Mouse (Mus musculus) brain, embryonic 14.5 days (tissue): ENCODE data around the gene Sgip1. TPM values are rescaled to one million over a fixed set of nuclear protein-coding genes. Genes with fewer than 3 reads are reported as not detected.
A peak's percentile ranks its signal among the peaks of the same experiment; 100 is the strongest.

ENCODE experiments used
- DNase-seq: peaks from one replicate; pipeline ENCODE4 v3.0.0-alpha.2; 2011; ENCODE audit warnings: low read depth
- CTCF ChIP-seq: fragments of 200-500 bp; IDR thresholded peaks from 2 replicates; pipeline ENCODE4 v1.5.1; 2012; ENCODE audit warnings: inconsistent platforms, mild to moderate bottlenecking, moderate library complexity, borderline replicate concordance; ENCODE audit not compliant: insufficient read depth, insufficient read length; ENCODE audit errors: extremely low read depth
- POLR2A ChIP-seq: fragments of 200-500 bp; IDR thresholded peaks from 2 replicates; pipeline ENCODE4 v1.6.1; 2012; ENCODE audit warnings: mild to moderate bottlenecking, inconsistent platforms, borderline replicate concordance; ENCODE audit not compliant: poor library complexity, insufficient read depth, insufficient read length, severe bottlenecking; ENCODE audit errors: extremely low read depth
- polyA plus RNA-seq: library from polyadenylated mRNA; depleted of rRNA; stranded (reverse); fragments of >200 nt; gene quantifications from 2 replicates; pipeline ENCODE4 v1.2.3, GENCODE M21; 2012; rRNA removed

The Sgip1 gene
- 22.6 and 44.3 TPM in 2 replicates for polyA plus RNA-seq

GRCm38 (mm10) chr4:102741287-102741686 is at the start of gene Sgip1:
Gene Sgip1 (plus strand): TSS chr4:102741297.
- no peak for TF ChIP-seq POLR2A
- TF ChIP-seq CTCF, result no peak
- DNase-seq, result no peak

DNA sequence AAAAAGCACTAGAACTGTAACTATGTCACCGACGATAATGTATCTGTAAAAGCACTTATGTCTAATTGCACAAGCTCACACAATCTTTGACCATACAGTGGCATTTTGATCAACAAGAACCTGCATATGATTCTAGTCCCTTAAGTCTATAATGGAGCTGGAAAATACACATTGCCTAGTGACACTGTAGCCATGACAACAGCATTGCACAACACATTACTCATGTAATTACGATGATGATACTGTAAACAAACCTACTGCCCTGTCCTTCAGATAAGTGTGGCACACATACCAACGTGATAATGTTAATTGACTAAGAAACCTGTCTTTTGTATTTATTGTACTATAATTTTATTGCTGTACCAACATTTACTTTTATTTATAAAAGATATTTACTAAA is 49.7 kb upstream of the Sgip1 start:
- peak; percentile 44 for DNase-seq
- TF ChIP-seq POLR2A, result no peak
- TF ChIP-seq CTCF, result no peak

DNA sequence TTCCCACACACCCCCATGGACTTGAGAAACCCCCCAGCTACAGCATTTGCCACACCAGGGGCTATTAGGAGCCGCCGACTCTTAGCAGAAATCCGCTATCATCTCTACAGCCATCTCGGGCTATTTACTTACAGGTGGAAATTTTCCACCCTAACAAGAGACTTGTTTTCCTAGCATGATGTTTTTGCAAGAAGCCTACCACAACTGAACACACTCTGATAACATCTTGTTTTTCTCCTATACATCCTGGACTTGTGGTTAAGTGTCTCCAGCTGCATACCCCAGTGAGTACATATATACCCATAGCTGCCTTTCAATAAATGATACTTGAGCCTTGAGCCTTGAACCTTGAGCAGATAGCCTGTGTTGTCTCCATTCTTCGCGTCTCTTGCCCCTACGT is 43.1 kb upstream of the Sgip1 start:
- TF ChIP-seq POLR2A (no peak), CTCF (no peak)
- DNase-seq, result no peak

GRCm38 (mm10) chr4:102711731-102712130 is 29.4 kb upstream of the Sgip1 start:
- TF ChIP-seq CTCF (no peak), POLR2A (no peak)
- no peak for DNase-seq

GRCm38 (mm10) chr4:102715532-102715931 is 25.6 kb upstream of the Sgip1 start:
- TF ChIP-seq CTCF, result no peak
- DNase-seq, result no peak

DNA sequence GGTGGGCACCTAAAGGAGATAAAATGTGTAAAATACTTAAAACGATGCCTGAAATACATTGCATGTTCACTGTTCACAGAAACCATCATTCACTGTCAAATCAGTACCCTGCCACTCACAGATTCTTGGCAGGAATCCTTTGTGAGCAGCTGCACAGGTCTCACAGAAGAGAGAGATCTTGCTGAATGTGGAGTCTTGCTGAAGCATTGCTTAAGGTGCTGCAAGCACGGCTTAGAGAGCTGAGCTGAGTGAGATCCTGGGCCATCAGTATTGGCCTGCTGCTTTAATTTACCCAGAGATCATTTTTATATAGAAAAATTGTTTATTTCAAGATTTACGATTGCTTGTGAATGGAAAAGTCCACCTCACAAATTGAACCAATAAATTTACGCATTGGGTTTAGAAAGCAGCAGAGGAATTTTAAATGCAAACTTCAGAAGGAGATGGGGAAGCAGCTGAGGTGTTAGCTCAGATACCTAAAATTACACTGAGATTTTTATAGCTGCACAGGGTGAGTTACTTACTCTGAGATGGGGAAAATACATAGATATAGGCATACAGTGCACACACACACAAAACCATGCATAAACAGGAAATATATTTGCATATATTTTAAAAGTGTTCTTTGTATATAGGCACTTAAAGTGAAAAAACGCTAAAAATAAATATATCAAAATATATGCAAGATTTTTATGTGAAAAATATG is 23.8 kb upstream of the Sgip1 start:
- DNase-seq, result peak; percentile 41
- TF ChIP-seq CTCF, result no peak
- no peak for TF ChIP-seq POLR2A

- peak; percentile 52 for DNase-seq
- TF ChIP-seq CTCF (no peak), POLR2A (no peak)
These were observed 21.6 kb upstream of the Sgip1 start for GRCm38 (mm10) chr4:102719535-102719934.

DNA sequence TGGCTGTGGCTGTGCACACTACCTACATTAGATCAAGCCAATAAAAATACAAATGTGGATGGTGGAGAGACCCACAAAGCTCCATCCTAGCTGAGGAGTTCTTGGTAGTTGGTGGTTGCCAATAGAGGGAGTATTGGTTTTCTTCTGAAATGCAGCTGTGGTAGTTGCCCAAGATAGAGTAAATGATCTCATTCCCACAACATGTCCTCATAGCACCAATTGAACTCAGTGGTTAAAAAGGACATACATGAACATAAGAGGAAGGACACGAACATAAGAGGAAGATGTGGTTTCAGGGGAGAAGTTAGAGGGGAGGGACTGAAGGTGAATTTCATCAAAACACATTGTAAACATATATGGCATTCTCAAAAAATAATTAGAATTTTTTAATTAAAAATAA is 21.1 kb upstream of the Sgip1 start:
- TF ChIP-seq CTCF, result no peak
- TF ChIP-seq POLR2A, result no peak
- DNase-seq, result no peak

- DNase-seq, result no peak
- TF ChIP-seq POLR2A (no peak), CTCF (no peak)
These were observed 16.7 kb upstream of the Sgip1 start for GRCm38 (mm10) chr4:102724442-102724841.

GRCm38 (mm10) chr4:102730976-102731375 is 10.1 kb upstream of the Sgip1 start:
- TF ChIP-seq CTCF (no peak), POLR2A (no peak)
- DNase-seq, result no peak

DNA sequence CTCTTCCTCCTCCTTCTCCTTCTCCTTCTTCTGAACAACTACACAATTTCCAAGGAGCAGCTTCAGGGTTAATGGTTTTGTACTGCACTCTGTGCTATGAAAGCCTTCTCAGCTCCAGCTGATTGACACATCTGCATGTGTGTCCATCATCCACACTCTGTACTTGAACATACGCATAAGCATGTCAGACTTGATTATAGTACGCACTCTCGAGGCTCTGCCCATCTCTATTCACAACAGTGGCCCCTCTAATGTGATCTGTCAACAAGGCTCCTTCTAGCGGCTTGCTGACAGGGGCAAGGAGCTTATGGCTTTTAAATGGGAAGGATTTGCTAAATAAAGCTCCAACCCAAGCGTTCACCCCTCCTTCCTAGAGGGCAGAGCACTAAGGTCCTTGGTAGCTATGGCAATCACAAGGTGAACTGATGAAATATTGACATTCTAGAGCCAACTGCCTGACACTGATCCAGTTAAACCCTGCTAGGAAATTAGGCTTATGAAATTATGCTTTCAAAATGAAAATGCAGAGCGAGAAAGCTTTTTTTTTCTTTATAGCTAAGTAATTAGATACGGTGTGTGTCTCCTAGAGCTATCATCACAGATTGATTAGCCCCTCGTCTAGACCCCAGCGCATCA is 7.0 kb upstream of the Sgip1 start:
- DNase-seq, result peak; percentile 43
- TF ChIP-seq POLR2A (no peak), CTCF (no peak)
